Mouse (Mus musculus): ENCODE measurements at regions not wholly inside any gene's neighbourhood (a gene's known extent, or its start where the extent isn't known, plus 50 kb on each side); places are given as distances from the start of the nearest gene placed in this dataset.

GRCm38 (mm10) chr1:128907566-128907965, 315.5 kb upstream of the Cxcr4 start:
- Histone ChIP-seq H3K4me3 (replicated peaks; ENCODE audit: low read depth, low read length) (no peak overlapping the region), H3K4me2 (ENCODE audit: low read length) (no peak overlapping the region), H3K9me3 (replicated peaks; ENCODE audit: low read length) (no peaks in the 10 kb centered on the region), H3K27me3 (ENCODE audit: insufficient read depth, low read length) (no peaks in the 10 kb centered on the region), H3K27ac (no peak overlapping the region), H3K9ac (ENCODE audit: low read depth, low read length) (no peak overlapping the region), H3K4me1 (replicated peaks; ENCODE audit: insufficient read depth, low read length) (no peaks in the 10 kb centered on the region), H3K36me3 (ENCODE audit: insufficient read depth, low read length) (no peaks in the 10 kb centered on the region)
- no peak for ATAC-seq (replicated peaks; ENCODE audit: low FRiP score, low read depth)
- DNase-seq (ENCODE audit: low spot score): no peak
- TF ChIP-seq CTCF (IDR thresholded peaks at IDR 0.05; ENCODE audit: low read depth): no peak
- WGBS: 82% methylated on average over 2 of the region's 2 CpGs

GRCm38 (mm10) chr1:128898025-128898424, 305.9 kb upstream of the Cxcr4 start:
- H3K4me1 ChIP-seq (replicated peaks; ENCODE audit: insufficient read depth, low read length): no peaks in the 10 kb centered on the region
- H3K4me3 ChIP-seq (replicated peaks; ENCODE audit: low read depth, low read length): no peak overlapping the region
- no peak for TF ChIP-seq CTCF (IDR thresholded peaks at IDR 0.05; ENCODE audit: low read depth)
- no peaks in the 10 kb centered on the region for H3K9me3 ChIP-seq (replicated peaks; ENCODE audit: low read length)
- 82% methylated on average over 8 of the region's 8 CpGs for WGBS
- DNase-seq (ENCODE audit: low spot score) (no peak), ATAC-seq (replicated peaks; ENCODE audit: low FRiP score, low read depth) (no peak)
- no peak overlapping the region for H3K9ac ChIP-seq (ENCODE audit: low read depth, low read length)
- no peak overlapping the region for H3K27ac ChIP-seq
- no peaks in the 10 kb centered on the region for H3K27me3 ChIP-seq (ENCODE audit: insufficient read depth, low read length)
- no peak overlapping the region for H3K4me2 ChIP-seq (ENCODE audit: low read length)
- H3K36me3 ChIP-seq (ENCODE audit: insufficient read depth, low read length): no peaks in the 10 kb centered on the region

- H3K4me3 ChIP-seq (replicated peaks; ENCODE audit: low read depth, low read length): no peak overlapping the region
- ATAC-seq (replicated peaks; ENCODE audit: low FRiP score, low read depth) (no peak), DNase-seq (ENCODE audit: low spot score) (no peak)
- H3K4me2 ChIP-seq (ENCODE audit: low read length): no peak overlapping the region
- no peaks in the 10 kb centered on the region for H3K9me3 ChIP-seq (replicated peaks; ENCODE audit: low read length)
- no peaks in the 10 kb centered on the region for H3K27me3 ChIP-seq (ENCODE audit: insufficient read depth, low read length)
- 82% methylated on average over 5 of the region's 5 CpGs for WGBS
- no peaks in the 10 kb centered on the region for H3K4me1 ChIP-seq (replicated peaks; ENCODE audit: insufficient read depth, low read length)
- no peak overlapping the region for H3K9ac ChIP-seq (ENCODE audit: low read depth, low read length)
- TF ChIP-seq CTCF (IDR thresholded peaks at IDR 0.05; ENCODE audit: low read depth): no peak
- no peak overlapping the region for H3K27ac ChIP-seq
- H3K36me3 ChIP-seq (ENCODE audit: insufficient read depth, low read length): no peaks in the 10 kb centered on the region
Measured at GRCm38 (mm10) chr1:128894546-128894945, 302.5 kb upstream of the Cxcr4 start.

- ATAC-seq (replicated peaks; ENCODE audit: low FRiP score, low read depth) (no peak), DNase-seq (ENCODE audit: low spot score) (no peak)
- no peak overlapping the region for H3K27ac ChIP-seq
- TF ChIP-seq CTCF (IDR thresholded peaks at IDR 0.05; ENCODE audit: low read depth): no peak
- H3K4me3 ChIP-seq (replicated peaks; ENCODE audit: low read depth, low read length): no peak overlapping the region
- no peak overlapping the region for H3K9ac ChIP-seq (ENCODE audit: low read depth, low read length)
- no peaks in the 10 kb centered on the region for H3K4me1 ChIP-seq (replicated peaks; ENCODE audit: insufficient read depth, low read length)
- H3K9me3 ChIP-seq (replicated peaks; ENCODE audit: low read length): no peaks in the 10 kb centered on the region
- H3K27me3 ChIP-seq (ENCODE audit: insufficient read depth, low read length): no peaks in the 10 kb centered on the region
- H3K4me2 ChIP-seq (ENCODE audit: low read length): no peak overlapping the region
- no peaks in the 10 kb centered on the region for H3K36me3 ChIP-seq (ENCODE audit: insufficient read depth, low read length)
Measured at GRCm38 (mm10) chr1:128878291-128878690, 286.2 kb upstream of the Cxcr4 start.

GRCm38 (mm10) chr1:128875289-128875688, 283.2 kb upstream of the Cxcr4 start:
- peak; percentile 90 for TF ChIP-seq CTCF (IDR thresholded peaks at IDR 0.05; ENCODE audit: low read depth)
- Histone ChIP-seq H3K27me3 (ENCODE audit: insufficient read depth, low read length) (no peaks in the 10 kb centered on the region), H3K36me3 (ENCODE audit: insufficient read depth, low read length) (no peaks in the 10 kb centered on the region), H3K9me3 (replicated peaks; ENCODE audit: low read length) (no peaks in the 10 kb centered on the region), H3K4me1 (replicated peaks; ENCODE audit: insufficient read depth, low read length) (no peaks in the 10 kb centered on the region), H3K4me2 (ENCODE audit: low read length) (no peak overlapping the region), H3K4me3 (replicated peaks; ENCODE audit: low read depth, low read length) (no peak overlapping the region), H3K27ac (no peak overlapping the region), H3K9ac (ENCODE audit: low read depth, low read length) (no peak overlapping the region)
- ATAC-seq (replicated peaks; ENCODE audit: low FRiP score, low read depth) (peak; percentile 38; the same call in 1 of the 2 replicates), DNase-seq (ENCODE audit: low spot score) (peak; percentile 64)
- WGBS: 10% methylated on average over 8 of the region's 8 CpGs

GRCm38 (mm10) chr1:128874190-128874589, 282.1 kb upstream of the Cxcr4 start:
- Histone ChIP-seq H3K27ac (no peak overlapping the region), H3K9me3 (replicated peaks; ENCODE audit: low read length) (no peaks in the 10 kb centered on the region), H3K4me3 (replicated peaks; ENCODE audit: low read depth, low read length) (no peak overlapping the region), H3K4me1 (replicated peaks; ENCODE audit: insufficient read depth, low read length) (no peaks in the 10 kb centered on the region), H3K27me3 (ENCODE audit: insufficient read depth, low read length) (no peaks in the 10 kb centered on the region), H3K9ac (ENCODE audit: low read depth, low read length) (no peak overlapping the region), H3K36me3 (ENCODE audit: insufficient read depth, low read length) (no peaks in the 10 kb centered on the region), H3K4me2 (ENCODE audit: low read length) (no peak overlapping the region)
- 82% methylated on average over 11 of the region's 11 CpGs for WGBS
- no peak for DNase-seq (ENCODE audit: low spot score)
- ATAC-seq (replicated peaks; ENCODE audit: low FRiP score, low read depth): no peak
- no peak for TF ChIP-seq CTCF (IDR thresholded peaks at IDR 0.05; ENCODE audit: low read depth)

GRCm38 (mm10) chr1:128868761-128869160, 276.7 kb upstream of the Cxcr4 start:
- Histone ChIP-seq H3K9ac (ENCODE audit: low read depth, low read length) (no peak overlapping the region), H3K36me3 (ENCODE audit: insufficient read depth, low read length) (no peaks in the 10 kb centered on the region), H3K4me1 (replicated peaks; ENCODE audit: insufficient read depth, low read length) (no peaks in the 10 kb centered on the region), H3K4me2 (ENCODE audit: low read length) (no peak overlapping the region), H3K27ac (no peak overlapping the region), H3K27me3 (ENCODE audit: insufficient read depth, low read length) (no peaks in the 10 kb centered on the region), H3K9me3 (replicated peaks; ENCODE audit: low read length) (no peaks in the 10 kb centered on the region), H3K4me3 (replicated peaks; ENCODE audit: low read depth, low read length) (no peak overlapping the region)
- no peak for ATAC-seq (replicated peaks; ENCODE audit: low FRiP score, low read depth)
- 71% methylated on average over 3 of the region's 3 CpGs for WGBS
- DNase-seq (ENCODE audit: low spot score): no peak
- TF ChIP-seq CTCF (IDR thresholded peaks at IDR 0.05; ENCODE audit: low read depth): no peak
